Comparison of ENCODE assay signal across 8 mouse cellular contexts in the genomic region with DNA sequence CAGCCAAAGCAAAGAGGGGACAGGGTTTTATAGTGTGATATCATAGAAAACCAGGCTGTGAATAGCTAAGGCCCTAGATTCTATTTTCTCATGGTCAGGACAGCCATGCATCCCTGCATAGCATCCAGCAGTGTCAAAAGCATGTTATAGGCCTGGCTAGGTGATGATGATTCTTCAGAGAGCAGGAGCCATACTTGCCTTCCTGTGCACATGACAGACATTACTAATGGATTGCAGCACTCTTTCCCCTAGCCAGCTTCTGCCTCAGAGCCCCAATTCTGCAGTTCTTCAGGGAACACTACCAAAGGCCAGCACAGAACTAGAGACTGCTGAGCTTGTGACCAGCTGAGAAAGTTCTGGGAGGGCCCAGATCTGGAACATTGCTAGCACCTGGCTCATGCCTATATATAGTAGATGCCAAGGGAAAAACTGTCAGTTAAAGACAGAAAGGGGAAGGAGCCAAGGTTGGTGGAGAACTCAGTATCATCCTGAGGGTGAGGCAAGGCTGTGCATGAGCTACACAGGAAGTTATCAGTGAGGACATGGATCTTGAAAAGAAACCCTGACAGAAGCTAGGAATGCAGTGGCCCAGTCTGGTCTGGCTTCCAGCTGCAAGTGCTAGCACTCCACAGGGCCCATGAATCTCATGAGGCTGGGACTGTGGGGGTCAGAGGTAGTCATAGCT.
A peak's percentile ranks its signal among the peaks of the same experiment; 100 is the strongest.
DNase-seq lines count a peak whose midpoint lies in the region; ATAC-seq and TF ChIP-seq lines count a peak whose summit lies in the region.
"Had no signal": no experiment of that assay in that cellular context is flagged by ENCODE, and none has a peak within 500 bp of the region (broad histone marks: within the 10 kb centered on the region; RNA-seq: fewer than 3 reads in every experiment).

No protein-coding gene starts in this region.

- peaks cover 47% of the 10 kb centered on the region for H3K4me1 ChIP-seq in heart, embryonic 12.5 days (replicated peaks)

- no peak for DNase-seq in left cerebral cortex, adult 2 months (ENCODE audit: extremely low spot score in 1 of 2, low spot score in 2 of 2)
- DNase-seq in left cerebral cortex, postnatal 25 days (ENCODE audit: low spot score in 2 of 2): no peak
- DNase-seq in NIH3T3 (ENCODE audit: low read depth): peak; percentile 61
- no peak for DNase-seq in right cerebral cortex, postnatal 4 days
- no peak for DNase-seq in frontal cortex, postnatal 10 days (ENCODE audit: low spot score in 2 of 2)

- H3K27me3 ChIP-seq in heart, embryonic 12.5 days (replicated peaks): no peaks in the 10 kb centered on the region

- peak overlapping the region; percentile 66 for H3K27ac ChIP-seq in left cerebral cortex, adult 2 months
- peak overlapping the region; percentile 92 for H3K27ac ChIP-seq in heart, embryonic 12.5 days (ENCODE audit: poor library complexity, severe bottlenecking)
- H3K27ac ChIP-seq: neural tube, embryonic 12.5 days had no signal

- peak overlapping the region; percentile 49 for H3K4me2 ChIP-seq in heart, embryonic 12.5 days

- no peaks in the 10 kb centered on the region for H3K36me3 ChIP-seq in heart, embryonic 12.5 days
- H3K36me3 ChIP-seq: neural tube, embryonic 12.5 days had no signal

- no peak overlapping the region for H3K9ac ChIP-seq in heart, embryonic 12.5 days
- H3K9ac ChIP-seq: neural tube, embryonic 12.5 days had no signal

- TF ChIP-seq CTCF in left cerebral cortex, adult 2 months (IDR thresholded peaks at IDR 0.05): no peak

- ATAC-seq in heart, embryonic 12.5 days (ENCODE audit: insufficient number of reproducible peaks, low FRiP score): no peak
- ATAC-seq in megakaryocyte progenitor cell, adult 5-6 weeks (replicated peaks; ENCODE audit: poor library complexity): peak; percentile 40

- intact Hi-C loops in left cerebral cortex, adult 2 months (cut with DNase I): loop anchor here (5.0 kb wide), 1 partner anchor 130 kb away; no protein-coding TSS in a partner anchor
- intact Hi-C loops in left cerebral cortex, postnatal 25 days (cut with DNase I): loop anchor here (5.0 kb wide), 1 partner anchor 80 kb away; no protein-coding TSS in a partner anchor

- no peak overlapping the region for H3K4me3 ChIP-seq in left cerebral cortex, adult 2 months
- H3K4me3 ChIP-seq in heart, embryonic 12.5 days: no peak overlapping the region
- H3K4me3 ChIP-seq: neural tube, embryonic 12.5 days had no signal

- no peaks in the 10 kb centered on the region for H3K9me3 ChIP-seq in heart, embryonic 12.5 days (replicated peaks)
- H3K9me3 ChIP-seq: neural tube, embryonic 12.5 days had no signal
